Mouse (Mus musculus) ovary, postnatal 36 days (tissue): ENCODE measurements around the gene Nedd1.
A peak's percentile ranks its signal among the peaks of the same experiment; 100 is the strongest.

Experiments
- DNase-seq: peaks from one replicate; pipeline ENCODE4 v3.0.0; 2022; ENCODE audit warnings: low spot score, mixed read lengths

The Nedd1 gene

DNA sequence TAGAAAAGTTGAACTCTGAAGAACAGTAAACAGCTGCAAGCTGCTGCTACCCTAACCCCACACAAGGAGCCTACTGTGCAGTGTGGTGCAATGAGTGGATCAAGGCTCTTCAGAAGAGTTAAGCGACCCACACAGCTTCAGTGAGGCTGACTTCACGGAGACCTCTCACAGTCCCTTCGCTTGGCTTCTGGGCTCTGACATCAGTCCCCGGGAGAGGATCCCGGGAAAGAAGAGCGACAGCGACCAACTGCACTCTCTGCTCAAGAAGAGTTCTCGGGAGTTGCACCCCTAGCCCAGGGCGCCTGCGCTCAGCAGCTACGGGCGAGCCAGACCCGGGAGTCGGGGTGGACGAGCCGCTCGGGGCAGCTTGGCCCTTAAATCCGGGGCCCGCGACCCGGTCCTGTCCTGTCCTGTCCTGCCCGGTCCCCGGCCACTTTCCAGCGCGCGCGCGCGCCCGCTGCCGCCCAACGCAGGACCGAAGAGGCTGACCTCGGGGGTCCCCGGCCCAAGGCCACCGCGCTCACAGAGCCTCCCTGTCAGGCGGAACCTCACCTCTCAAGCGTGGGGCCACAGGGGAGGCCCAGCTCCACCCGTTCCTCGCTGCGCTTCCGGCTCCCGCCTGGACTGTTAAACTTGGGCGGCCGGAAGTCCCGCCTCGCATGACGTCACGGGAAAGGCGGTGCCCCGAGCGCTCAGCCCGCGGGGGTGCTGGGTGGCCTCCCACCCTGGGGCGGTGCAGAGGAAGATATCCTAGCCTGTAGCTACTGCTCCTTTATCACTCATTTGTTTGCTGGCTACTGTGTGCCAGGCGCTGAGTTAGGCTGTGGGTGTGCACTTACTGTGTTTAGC is at the start of gene Nedd1:
Gene Nedd1, minus strand, starts transcription at position 650 of the 849 bp plus-strand sequence.
- peak; percentile 94 for DNase-seq

DNA sequence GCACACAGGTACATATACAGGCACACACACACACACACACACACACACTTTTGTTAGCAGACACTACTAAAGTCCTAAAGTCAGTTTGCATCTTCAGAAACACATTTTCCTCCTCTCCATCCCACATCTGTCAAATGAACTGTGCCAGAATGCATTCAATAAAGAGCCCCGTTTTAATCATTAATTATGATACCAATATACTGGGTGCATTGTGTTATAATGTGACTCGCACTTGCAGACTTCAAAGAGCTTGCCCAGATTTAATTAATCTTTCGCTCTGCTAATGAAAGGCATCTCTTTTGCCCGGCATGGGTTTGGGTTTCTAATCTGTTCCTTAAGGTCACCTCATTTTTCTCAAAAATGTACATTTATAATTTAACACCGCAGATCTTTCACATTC is 32.1 kb upstream of the Nedd1 start:
- no peak for DNase-seq

DNA sequence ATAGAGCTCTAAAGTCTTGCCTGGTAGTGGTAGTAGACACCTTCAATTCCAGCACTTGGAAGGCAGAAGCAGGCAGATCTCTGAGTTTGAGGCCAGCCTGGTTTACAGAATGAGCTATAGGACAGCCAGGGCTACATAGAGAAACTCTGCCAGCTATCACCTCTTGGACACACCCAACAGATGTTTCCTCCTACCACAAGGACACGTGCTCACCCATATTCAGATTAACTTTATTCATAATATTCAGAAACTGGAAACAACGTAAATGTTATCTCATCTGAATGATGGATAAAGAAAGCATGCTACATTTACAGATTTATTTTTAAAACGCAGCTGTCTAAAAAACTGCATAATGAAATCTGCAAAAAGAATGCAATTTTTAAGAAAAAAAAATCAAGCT is 8.1 kb upstream of the Nedd1 start:
- DNase-seq = no peak

DNA sequence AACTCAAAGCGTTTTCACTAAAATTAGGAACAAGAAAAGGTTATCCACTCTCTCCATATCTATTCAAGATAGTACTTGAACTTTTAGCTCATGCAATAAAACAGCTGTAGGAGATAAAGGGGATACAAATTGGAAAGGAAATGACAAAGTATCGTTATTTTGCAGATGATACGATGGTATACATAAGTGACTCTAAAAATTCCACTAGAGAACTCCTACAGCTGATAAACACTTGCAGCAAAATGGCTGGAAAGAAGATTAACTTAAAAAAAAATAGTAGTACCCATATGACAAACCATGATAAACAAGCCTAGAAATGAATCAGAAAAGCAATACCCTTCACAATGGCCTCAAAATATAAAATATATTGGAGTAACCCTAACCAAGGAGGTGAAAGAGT is 6.5 kb upstream of the Nedd1 start:
- no peak for DNase-seq

DNA sequence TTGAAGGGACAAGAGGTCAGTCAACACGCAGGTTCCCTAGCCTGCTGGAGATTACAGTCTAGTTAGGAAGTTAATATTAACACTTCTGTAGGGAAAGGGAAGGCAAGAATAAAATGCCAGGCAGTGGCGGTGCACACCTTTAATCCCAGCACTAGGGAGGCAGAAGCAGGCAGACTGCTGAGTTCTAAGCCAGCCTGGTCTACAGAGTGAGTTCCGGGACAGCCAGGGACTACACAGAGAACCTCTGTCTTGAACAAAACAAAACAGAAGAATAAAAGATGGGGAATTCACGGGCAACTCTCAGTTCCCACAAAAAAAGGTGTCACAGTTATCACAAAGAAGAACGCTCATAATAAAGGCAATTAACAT is 384 bp upstream of the Nedd1 start:
- DNase-seq = no peak

DNA sequence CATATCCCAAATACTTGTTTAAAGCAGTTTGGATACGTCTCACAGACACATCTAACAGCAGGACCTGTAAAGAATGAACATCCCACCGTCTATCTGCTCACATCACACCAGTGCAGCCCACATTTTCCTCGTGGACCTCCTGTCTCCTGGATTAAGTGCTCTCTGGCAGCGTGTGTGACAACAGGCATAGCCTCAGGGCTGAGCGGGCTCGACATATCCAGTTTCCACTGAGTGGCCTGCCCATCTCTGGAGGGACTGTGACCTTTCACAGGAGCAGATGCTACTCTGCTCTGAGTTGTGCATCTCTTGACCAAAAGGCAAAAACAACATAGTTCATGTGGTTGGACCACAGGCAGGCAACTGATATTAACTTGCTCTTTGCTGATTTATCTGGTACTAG is 23.2 kb downstream of the Nedd1 start:
- DNase-seq = no peak

DNA sequence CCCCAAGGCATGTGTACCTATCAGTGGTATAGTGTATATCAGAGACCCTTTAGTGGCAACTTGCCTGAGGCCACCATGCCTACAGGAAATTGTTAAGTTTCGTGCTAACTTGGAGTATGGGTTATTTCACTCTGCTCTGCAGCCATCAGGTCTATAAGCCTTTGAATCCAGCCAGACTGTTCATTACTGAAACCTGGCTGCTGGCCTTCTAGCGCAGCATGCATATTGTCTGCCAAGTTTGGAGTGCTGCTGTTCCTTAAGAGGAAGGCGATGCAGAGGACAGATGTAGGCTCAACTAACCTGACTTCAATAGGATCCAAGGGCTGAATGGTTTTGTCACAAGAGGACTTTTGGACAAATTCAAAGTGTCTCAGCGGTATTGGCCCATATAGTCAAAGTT is 47.2 kb downstream of the Nedd1 start:
- no peak for DNase-seq

DNA sequence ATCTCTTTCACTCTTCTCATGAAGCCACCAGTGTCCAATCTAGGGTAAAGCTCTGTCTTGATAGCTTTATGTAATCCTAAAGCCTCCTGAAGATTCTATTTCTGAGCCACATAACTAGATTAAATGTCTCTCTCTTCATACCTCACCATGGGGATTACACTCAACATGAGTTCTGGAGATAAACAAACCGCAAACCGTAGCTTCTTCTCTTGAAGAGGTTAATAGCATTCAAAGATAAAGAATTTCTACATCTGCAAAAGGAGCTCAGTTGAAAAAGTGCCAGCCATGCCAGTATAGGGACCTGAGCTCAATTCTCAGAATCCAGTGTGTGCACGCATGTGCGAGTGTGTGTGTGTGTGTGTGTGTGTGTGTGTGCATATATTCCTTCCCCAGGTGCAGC is 50.3 kb downstream of the Nedd1 start:
- DNase-seq = no peak

DNA sequence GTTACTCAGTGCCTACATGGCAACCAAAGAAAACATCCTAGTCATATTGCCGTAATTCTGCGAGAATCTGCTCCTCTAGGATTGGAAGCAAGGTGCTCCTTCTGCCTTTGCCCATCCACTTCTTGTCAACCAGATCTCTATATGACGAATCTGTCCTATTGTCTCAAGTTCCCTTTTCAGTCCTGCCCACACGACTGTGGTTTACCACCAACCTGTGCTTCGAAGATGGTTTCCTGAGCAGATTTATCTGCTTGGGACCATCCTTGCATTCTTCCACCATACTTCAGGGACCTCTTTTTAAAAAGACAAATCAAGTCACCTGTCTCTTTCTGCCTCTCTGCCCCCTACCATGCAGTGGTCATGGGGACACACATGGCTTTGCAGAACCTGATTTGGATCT is 56.9 kb downstream of the Nedd1 start:
- no peak for DNase-seq

DNA sequence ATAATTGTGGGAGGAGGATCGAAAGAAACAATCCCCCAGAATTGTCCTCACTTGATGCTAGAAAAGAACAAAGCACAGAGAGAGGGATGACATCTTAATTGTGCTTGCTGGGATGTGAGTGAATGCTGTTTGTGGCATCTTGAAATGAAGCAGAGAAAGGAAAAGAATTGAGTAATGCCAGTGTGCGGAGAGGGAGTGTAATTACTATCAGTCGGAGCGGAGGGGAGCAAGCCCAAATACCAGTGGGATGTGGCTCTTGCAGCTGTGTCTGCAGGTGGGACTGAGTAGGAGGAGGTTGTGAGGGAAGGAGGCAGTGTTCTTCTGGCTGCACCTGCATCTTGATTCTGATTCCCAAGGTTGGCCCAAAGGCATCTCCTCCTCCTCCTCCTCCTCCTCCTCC is 69.0 kb downstream of the Nedd1 start:
- DNase-seq = no peak

DNA sequence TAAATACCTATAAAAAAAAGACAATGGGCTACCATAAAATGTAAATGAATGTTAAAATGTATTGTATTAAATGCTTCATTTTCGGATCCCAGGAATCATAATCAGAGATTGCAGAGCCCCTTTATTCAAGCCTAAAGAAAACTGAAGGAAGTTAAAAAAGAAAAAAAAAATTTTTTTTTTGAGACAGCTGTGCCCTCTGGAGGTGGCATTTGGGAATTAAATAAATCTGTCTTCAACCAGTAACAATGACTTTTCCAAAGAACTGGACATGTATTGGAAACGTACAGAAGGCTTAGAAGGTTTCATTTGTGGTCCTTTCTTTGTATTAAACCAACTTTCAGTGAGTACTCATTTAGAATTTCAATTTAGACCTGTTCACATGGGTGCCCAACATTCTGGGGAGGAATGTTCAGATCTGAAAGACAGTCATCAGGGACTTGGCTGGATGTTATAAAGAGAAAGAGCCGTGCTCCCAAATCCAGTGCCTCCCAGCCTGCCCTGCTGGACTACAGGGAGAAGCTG is 69.8 kb downstream of the Nedd1 start:
- DNase-seq = no peak

DNA sequence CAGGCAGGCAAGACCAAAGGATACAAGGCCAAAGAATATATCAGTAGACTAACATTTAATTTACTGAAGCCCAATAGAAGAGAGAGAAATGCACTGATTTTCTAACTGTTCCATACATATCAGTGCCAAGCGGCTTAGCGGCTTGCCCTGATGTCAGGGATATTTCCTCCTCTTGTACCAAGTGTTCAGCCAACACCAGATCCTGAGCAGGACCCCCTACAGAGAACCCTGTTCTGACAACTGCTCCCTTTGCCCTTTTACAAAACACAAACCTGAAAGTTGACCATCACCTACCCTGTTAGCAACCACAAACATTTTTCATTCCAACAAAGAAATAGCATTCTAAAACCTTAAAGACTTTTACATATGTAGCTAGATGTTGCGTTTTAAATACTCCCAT is 71.0 kb downstream of the Nedd1 start:
- DNase-seq = no peak

DNA sequence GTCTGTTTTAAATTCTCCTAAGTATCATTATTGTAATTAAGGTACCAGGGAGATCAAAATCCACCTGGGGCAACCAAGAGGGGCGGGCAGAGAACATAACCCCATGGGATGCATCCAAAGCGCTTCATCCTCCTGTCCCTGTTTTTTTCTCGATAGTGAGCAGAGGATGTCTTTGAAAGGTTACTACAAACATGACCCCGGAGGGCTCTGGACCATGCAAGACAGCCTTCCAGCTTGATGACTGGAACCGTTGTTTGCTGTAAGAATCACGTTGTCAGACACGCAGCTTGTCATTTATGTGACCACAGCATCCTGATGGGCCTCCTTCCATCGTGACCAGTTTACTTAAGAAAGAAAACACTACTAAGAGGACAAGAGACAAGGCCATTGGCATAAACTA is 73.1 kb downstream of the Nedd1 start:
- DNase-seq = no peak

DNA sequence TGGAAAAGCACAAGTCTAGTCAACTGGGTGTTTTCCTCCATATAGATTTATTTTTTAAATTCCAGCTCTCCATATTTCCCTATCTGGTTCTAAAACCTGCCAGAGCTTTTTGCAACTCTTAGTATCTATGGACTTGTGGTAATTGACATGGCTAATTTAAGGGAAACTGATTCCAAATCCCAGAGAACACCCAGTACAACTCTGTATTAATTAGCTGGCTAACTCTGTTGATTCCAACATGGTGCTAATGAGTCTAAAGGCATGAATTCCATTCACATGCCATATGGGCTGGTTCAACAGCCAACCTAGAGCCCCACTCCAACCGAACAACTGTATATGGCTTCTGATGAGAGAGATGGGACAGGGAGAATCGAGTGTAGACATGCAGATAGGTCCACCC is 74.5 kb downstream of the Nedd1 start:
- no peak for DNase-seq

DNA sequence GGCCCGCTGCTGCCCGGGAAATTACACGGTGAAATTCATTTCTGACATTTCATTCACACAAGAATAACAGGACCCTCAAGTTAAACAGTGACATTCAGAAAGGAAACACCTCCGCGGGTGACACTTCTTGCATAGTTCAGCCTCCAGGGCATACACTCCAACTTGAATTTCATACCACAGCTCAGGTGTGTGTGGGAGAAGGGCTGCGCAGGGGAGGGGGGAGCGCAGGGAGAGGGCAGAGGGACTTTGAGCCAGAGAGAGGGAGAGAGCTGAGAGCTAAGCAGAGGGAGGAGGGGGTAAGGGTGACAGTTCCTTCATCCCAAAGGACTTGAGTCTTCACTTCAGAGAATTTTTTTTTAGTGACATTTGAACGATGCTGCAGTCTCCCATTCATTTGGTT is 78.2 kb downstream of the Nedd1 start:
- DNase-seq = no peak

DNA sequence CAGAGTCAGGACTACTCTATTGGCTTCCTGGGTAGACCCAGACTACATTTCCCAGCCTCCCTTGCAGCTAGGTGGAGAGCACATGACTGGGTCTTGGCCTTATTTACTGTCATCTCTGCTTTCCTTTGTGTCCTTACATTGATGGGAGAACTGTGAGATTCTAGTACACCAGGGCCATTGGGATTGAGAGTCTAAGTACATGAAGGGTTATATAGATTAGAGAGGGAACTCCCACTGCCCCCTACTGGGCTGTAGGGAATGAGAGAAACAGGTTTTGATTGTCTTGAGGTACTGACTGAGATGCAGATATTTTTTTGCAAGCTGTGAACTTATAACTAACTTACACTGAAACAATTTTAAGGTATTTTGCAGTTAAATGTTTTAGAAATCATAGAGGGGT is 81.2 kb downstream of the Nedd1 start:
- no peak for DNase-seq
